Mouse (Mus musculus): ENCODE measurements around the gene Ddx46.

DNA sequence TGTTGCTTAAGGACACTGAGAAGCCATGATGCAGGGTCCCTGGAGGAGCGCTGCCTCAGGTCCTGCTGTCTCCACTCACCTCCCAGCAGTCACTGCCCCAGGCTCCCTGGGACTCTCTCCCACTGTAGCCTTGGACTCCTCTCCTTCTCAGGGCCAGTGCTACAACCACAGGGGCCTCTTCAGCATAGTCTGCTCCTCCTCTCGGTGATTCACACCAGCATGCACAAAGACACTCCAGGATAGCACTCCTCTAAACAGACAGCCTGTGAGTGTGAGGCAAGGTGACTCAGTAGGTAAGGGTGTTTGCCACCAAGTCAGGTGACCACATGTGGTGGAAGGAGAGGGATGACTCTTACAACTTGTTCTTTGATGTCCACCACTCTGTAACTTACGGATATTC lies 30.2 kb upstream of the Ddx46 start:
- no peak for TF ChIP-seq POLR2A (IDR thresholded peaks at IDR 0.05; ENCODE audit: borderline replicate concordance, control insufficient read depth, low read depth, low read length)
- no peak for TF ChIP-seq CTCF (IDR thresholded peaks at IDR 0.05; ENCODE audit: control insufficient read depth, insufficient read depth, low read length)

Measured in bone marrow, adult 2 months (tissue).